Mouse (Mus musculus) lung, adult 2 months (tissue): Measurements from ENCODE around the gene Cldn2.

Source experiments
- CTCF ChIP-seq: fragments of 200-500 bp; IDR thresholded peaks from 2 replicates; pipeline ENCODE4 v1.5.1; 2011; ENCODE audit warnings: mild to moderate bottlenecking, low read length, control low read depth; ENCODE audit not compliant: insufficient read depth
- POLR2A ChIP-seq: fragments of 200-500 bp; IDR thresholded peaks from 2 replicates; pipeline ENCODE4 v1.6.1; 2011; ENCODE audit warnings: low read depth, mild to moderate bottlenecking, control low read depth, low read length, borderline replicate concordance; ENCODE audit errors: extremely low read depth

GRCm38 (mm10) chrX:139781563-139781962 is 19.1 kb upstream of the Cldn2 start:
- TF ChIP-seq CTCF (no peak), POLR2A (no peak)
